Mouse (Mus musculus): ENCODE measurements at regions not wholly inside any gene's neighbourhood (a gene's known extent, or its start where the extent isn't known, plus 50 kb on each side); places are given as distances from the start of the nearest gene placed in this dataset.

GRCm38 (mm10) chr14:46302601-46303000 is 76.6 kb upstream of the Gm15217 start:
- Histone ChIP-seq H3K27me3 (ENCODE audit: control insufficient read depth, insufficient read depth, low read length) (no peaks in the 10 kb centered on the region), H3K79me2 (ENCODE audit: control insufficient read depth, insufficient read depth, low read length) (no peaks in the 10 kb centered on the region), H3K27ac (replicated peaks; ENCODE audit: insufficient read depth, low read depth, low read length) (no peak overlapping the region), H3K9ac (ENCODE audit: low read depth, low read length) (no peak overlapping the region), H3K4me3 (ENCODE audit: insufficient read depth, low read depth, low read length) (no peak overlapping the region), H3K4me1 (ENCODE audit: control insufficient read depth, insufficient read depth, low read length) (no peaks in the 10 kb centered on the region), H3K36me3 (ENCODE audit: control insufficient read depth, insufficient read depth, low read length) (no peaks in the 10 kb centered on the region)
- TF ChIP-seq CTCF (IDR thresholded peaks at IDR 0.05; ENCODE audit: low read depth, low read length) (no peak), POLR2A (IDR thresholded peaks at IDR 0.05; ENCODE audit: extremely low read depth, insufficient read depth, low read length) (no peak)
- WGBS, result 84% methylated on average over 2 of the region's 2 CpGs
- DNase-seq (ENCODE audit: extremely low read depth, low read depth, low spot score), result no peak

DNA sequence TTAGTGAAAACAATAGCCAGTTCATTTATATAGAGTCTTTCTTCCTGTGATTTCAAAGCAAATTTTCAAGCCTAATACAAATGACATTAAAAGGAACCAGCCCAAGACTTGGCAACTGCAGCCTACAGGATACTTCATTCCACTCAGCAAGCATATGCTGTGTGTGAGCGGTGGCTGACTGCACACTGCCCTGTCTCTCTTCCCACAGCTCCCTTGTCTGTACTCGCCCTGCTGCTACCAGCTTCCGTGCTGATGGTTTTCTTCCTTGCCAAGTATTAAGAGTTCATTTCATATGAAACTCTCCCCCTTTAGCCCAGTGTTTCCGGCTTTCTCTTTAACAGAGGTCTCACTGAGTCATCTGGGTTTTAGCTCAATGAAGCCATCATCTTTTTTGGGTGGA is 73.9 kb upstream of the Gm15217 start:
- TF ChIP-seq POLR2A (IDR thresholded peaks at IDR 0.05; ENCODE audit: extremely low read depth, insufficient read depth, low read length), result no peak
- no peak for TF ChIP-seq CTCF (IDR thresholded peaks at IDR 0.05; ENCODE audit: low read depth, low read length)
- 80% methylated on average over 4 of the region's 4 CpGs for WGBS
- H3K27ac ChIP-seq (replicated peaks; ENCODE audit: insufficient read depth, low read depth, low read length), result no peak overlapping the region

DNA sequence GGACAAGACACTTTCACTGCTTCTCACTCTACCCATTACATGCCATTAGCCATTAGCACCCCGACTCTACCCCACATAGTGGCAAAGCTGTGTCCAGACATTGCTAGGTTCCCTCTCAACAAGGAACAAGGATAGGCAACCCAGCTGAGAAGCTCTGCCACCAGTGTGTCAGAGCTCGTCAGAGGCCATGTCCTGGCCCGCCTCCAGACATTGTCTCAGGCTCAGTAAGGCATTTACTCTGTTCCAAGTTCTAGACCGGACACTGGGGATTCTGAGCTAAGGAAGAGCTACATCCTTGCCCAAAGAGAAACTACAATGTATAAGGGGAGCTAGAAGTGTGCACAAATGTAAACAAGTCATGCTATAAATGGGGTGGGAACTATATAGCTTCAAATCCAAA is 66.2 kb upstream of the Gm15217 start:
- Histone ChIP-seq H3K27ac (replicated peaks; ENCODE audit: insufficient read depth, low read depth, low read length) (no peak overlapping the region), H3K4me1 (ENCODE audit: control insufficient read depth, insufficient read depth, low read length) (peaks cover 8% of the 10 kb centered on the region), H3K27me3 (ENCODE audit: control insufficient read depth, insufficient read depth, low read length) (no peaks in the 10 kb centered on the region), H3K36me3 (ENCODE audit: control insufficient read depth, insufficient read depth, low read length) (no peaks in the 10 kb centered on the region), H3K4me3 (ENCODE audit: insufficient read depth, low read depth, low read length) (no peak overlapping the region), H3K9ac (ENCODE audit: low read depth, low read length) (no peak overlapping the region), H3K79me2 (ENCODE audit: control insufficient read depth, insufficient read depth, low read length) (no peaks in the 10 kb centered on the region)
- no peak for DNase-seq (ENCODE audit: extremely low read depth, low read depth, low spot score)
- no peak for TF ChIP-seq POLR2A (IDR thresholded peaks at IDR 0.05; ENCODE audit: extremely low read depth, insufficient read depth, low read length)
- no peak for TF ChIP-seq CTCF (IDR thresholded peaks at IDR 0.05; ENCODE audit: low read depth, low read length)
- WGBS, result 85% methylated on average over 4 of the region's 4 CpGs

More for the DNA sequence above, 73.9 kb upstream of the Gm15217 start:
- DNase-seq (ENCODE audit: extremely low read depth, low read depth, low spot score), result no peak
- H3K4me3 ChIP-seq (ENCODE audit: insufficient read depth, low read depth, low read length), result no peak overlapping the region
- H3K36me3 ChIP-seq (ENCODE audit: control insufficient read depth, insufficient read depth, low read length), result no peaks in the 10 kb centered on the region
- no peaks in the 10 kb centered on the region for H3K79me2 ChIP-seq (ENCODE audit: control insufficient read depth, insufficient read depth, low read length)
- no peaks in the 10 kb centered on the region for H3K4me1 ChIP-seq (ENCODE audit: control insufficient read depth, insufficient read depth, low read length)
- no peak overlapping the region for H3K9ac ChIP-seq (ENCODE audit: low read depth, low read length)
- H3K27me3 ChIP-seq (ENCODE audit: control insufficient read depth, insufficient read depth, low read length), result no peaks in the 10 kb centered on the region

DNA sequence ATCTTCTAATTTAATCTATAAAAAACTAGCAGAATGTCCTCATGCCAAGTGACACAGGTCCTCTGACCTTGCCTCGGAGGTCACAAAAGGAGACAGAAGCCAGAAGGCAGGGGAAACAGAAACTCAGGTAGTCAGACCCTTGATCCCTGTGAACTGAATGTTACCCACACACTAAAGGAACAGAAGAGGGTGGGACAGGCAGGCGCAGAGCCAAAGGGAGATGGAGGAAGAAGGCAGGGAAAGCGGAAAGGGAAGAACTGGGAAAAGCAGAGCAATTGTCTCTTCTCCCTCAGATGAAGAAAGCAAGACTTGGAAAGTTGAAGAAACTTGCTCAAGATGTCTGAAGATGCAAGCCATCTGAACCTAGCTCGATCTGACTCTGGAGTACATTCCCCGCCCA is 62.7 kb upstream of the Gm15217 start:
- H3K9ac ChIP-seq (ENCODE audit: low read depth, low read length), result no peak overlapping the region
- H3K4me1 ChIP-seq (ENCODE audit: control insufficient read depth, insufficient read depth, low read length), result peaks cover 8% of the 10 kb centered on the region
- H3K36me3 ChIP-seq (ENCODE audit: control insufficient read depth, insufficient read depth, low read length), result no peaks in the 10 kb centered on the region
- peak; percentile 59 for DNase-seq (ENCODE audit: extremely low read depth, low read depth, low spot score)
- no peak overlapping the region for H3K4me3 ChIP-seq (ENCODE audit: insufficient read depth, low read depth, low read length)
- H3K27me3 ChIP-seq (ENCODE audit: control insufficient read depth, insufficient read depth, low read length), result no peaks in the 10 kb centered on the region
- WGBS, result 76% methylated on average over 5 of the region's 5 CpGs
- no peaks in the 10 kb centered on the region for H3K79me2 ChIP-seq (ENCODE audit: control insufficient read depth, insufficient read depth, low read length)
- no peak overlapping the region for H3K27ac ChIP-seq (replicated peaks; ENCODE audit: insufficient read depth, low read depth, low read length)
- TF ChIP-seq POLR2A (IDR thresholded peaks at IDR 0.05; ENCODE audit: extremely low read depth, insufficient read depth, low read length), result no peak
- no peak for TF ChIP-seq CTCF (IDR thresholded peaks at IDR 0.05; ENCODE audit: low read depth, low read length)

DNA sequence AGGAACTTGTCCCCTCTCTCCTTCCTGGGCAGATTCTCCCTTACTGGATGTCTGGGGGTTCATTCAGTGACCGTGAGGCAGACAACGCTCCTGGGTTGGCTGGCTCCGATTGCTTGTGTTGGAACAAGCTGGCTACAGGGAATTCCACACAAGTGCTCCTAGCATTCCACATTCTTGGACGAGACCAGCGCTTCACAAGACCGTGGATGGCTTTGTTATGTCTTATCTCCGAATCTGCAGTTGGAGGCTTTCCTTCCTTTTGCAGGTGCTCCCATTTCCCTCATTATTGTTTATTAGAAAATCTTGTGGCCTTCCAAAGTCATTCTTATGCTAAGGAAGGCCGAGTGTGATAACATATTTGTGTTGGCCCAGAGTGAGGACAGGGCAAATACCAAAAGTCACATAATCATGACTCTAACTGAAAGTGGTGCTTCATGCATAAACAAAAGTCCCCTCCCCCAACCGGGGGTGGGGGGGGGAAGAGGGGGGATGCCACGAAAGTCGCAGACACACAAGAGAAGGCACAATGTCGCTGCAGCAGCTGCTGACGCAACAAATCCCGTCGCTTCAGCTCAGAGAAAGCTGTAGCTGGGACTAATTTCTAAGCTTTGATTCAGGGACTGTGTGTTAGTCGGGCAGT is 61.7 kb upstream of the Gm15217 start:
- TF ChIP-seq CTCF (IDR thresholded peaks at IDR 0.05; ENCODE audit: low read depth, low read length), result no peak
- TF ChIP-seq POLR2A (IDR thresholded peaks at IDR 0.05; ENCODE audit: extremely low read depth, insufficient read depth, low read length), result no peak
- DNase-seq (ENCODE audit: extremely low read depth, low read depth, low spot score), result peak; percentile 71
- Histone ChIP-seq H3K27ac (replicated peaks; ENCODE audit: insufficient read depth, low read depth, low read length) (no peak overlapping the region), H3K9ac (ENCODE audit: low read depth, low read length) (no peak overlapping the region), H3K79me2 (ENCODE audit: control insufficient read depth, insufficient read depth, low read length) (no peaks in the 10 kb centered on the region), H3K4me1 (ENCODE audit: control insufficient read depth, insufficient read depth, low read length) (peaks cover 8% of the 10 kb centered on the region), H3K27me3 (ENCODE audit: control insufficient read depth, insufficient read depth, low read length) (no peaks in the 10 kb centered on the region), H3K4me3 (ENCODE audit: insufficient read depth, low read depth, low read length) (no peak overlapping the region), H3K36me3 (ENCODE audit: control insufficient read depth, insufficient read depth, low read length) (no peaks in the 10 kb centered on the region)
- 32% methylated on average over 16 of the region's 16 CpGs for WGBS

DNA sequence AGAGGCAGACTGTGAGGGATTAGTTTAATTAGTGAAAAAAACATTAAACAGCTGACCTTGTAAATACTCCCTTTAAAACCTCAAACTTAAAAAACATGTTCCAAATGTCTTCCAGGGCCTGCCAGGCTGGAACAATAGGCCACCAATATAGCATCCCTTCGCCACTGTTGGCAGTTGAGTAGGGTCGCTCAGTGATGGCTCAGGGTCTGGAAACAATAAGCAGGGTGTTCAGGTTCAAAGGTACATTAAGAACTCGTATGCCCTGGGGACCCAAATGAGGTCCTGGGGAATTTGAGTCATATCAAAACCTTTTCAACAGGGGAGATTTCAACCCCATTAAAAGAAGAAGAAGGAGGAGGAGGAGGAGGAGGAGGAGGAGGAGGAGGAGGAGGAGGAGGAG is 51.1 kb upstream of the Gm15217 start:
- WGBS, result 89% methylated on average over 3 of the region's 3 CpGs
- no peak for DNase-seq (ENCODE audit: extremely low read depth, low read depth, low spot score)
- H3K27ac ChIP-seq (replicated peaks; ENCODE audit: insufficient read depth, low read depth, low read length), result no peak overlapping the region
- H3K27me3 ChIP-seq (ENCODE audit: control insufficient read depth, insufficient read depth, low read length), result no peaks in the 10 kb centered on the region
- no peaks in the 10 kb centered on the region for H3K79me2 ChIP-seq (ENCODE audit: control insufficient read depth, insufficient read depth, low read length)
- H3K36me3 ChIP-seq (ENCODE audit: control insufficient read depth, insufficient read depth, low read length), result no peaks in the 10 kb centered on the region
- H3K4me3 ChIP-seq (ENCODE audit: insufficient read depth, low read depth, low read length), result no peak overlapping the region
- no peak overlapping the region for H3K9ac ChIP-seq (ENCODE audit: low read depth, low read length)
- no peaks in the 10 kb centered on the region for H3K4me1 ChIP-seq (ENCODE audit: control insufficient read depth, insufficient read depth, low read length)
- TF ChIP-seq POLR2A (IDR thresholded peaks at IDR 0.05; ENCODE audit: extremely low read depth, insufficient read depth, low read length), result no peak
- TF ChIP-seq CTCF (IDR thresholded peaks at IDR 0.05; ENCODE audit: low read depth, low read length), result no peak
